Mouse (Mus musculus) embryonic facial prominence, embryonic 11.5 days (tissue): Measurements from ENCODE around the gene AC131692.1. TPM values are rescaled to one million over a fixed set of nuclear protein-coding genes. Genes with fewer than 3 reads are reported as not detected.
"Not testable (repeated sequence)": the region's sequence is repeated elsewhere in the genome, so short reads cannot be mapped to it uniquely, and the experiment has no call there.

Experiments
- ATAC-seq: fragments of 200-750 bp; cut with Nextera tagmentation; replicated peaks from 2 replicates; pipeline ENCODE4 v1.8.0; 2017; ENCODE audit warnings: low read depth; ENCODE audit not compliant: insufficient number of reproducible peaks, low FRiP score, low TSS enrichment
- DNase-seq: peaks from one replicate; pipeline ENCODE4 v3.0.0-alpha.2; 2015; ENCODE audit warnings: low spot score
- H3K27ac ChIP-seq: fragments of 300-500 bp; sonication (generic); replicated peaks from 2 replicates; pipeline ENCODE4 v1.5.1; 2014; ENCODE audit warnings: mild to moderate bottlenecking, low read depth, low read length, control low read depth
- H3K27me3 ChIP-seq: fragments of 300-500 bp; sonication (generic); 2 replicates; pipeline ENCODE4 v1.6.1; 2014; ENCODE audit warnings: mild to moderate bottlenecking, low read length, moderate library complexity, mixed read lengths; ENCODE audit not compliant: control insufficient read depth, insufficient read depth
- H3K36me3 ChIP-seq: fragments of 300-500 bp; sonication (generic); replicated peaks from 2 replicates; pipeline ENCODE4 v1.6.1; 2014; ENCODE audit warnings: low read depth, mild to moderate bottlenecking, low read length, moderate library complexity, mixed read lengths; ENCODE audit not compliant: control insufficient read depth, insufficient read depth
- H3K4me1 ChIP-seq: fragments of 300-500 bp; sonication (generic); 2 replicates; pipeline ENCODE4 v1.6.1; 2014; ENCODE audit warnings: low read length, mixed read lengths; ENCODE audit not compliant: control insufficient read depth, insufficient read depth
- H3K4me2 ChIP-seq: fragments of 300-500 bp; sonication (generic); 2 replicates; pipeline ENCODE4 v1.6.1; 2014; ENCODE audit warnings: low read depth, mild to moderate bottlenecking, control low read depth, low read length, moderate library complexity
- H3K4me3 ChIP-seq: fragments of 300-500 bp; sonication (generic); 2 replicates; pipeline ENCODE4 v1.5.1; 2014; ENCODE audit warnings: low read depth, low read length, control low read depth
- H3K9ac ChIP-seq: fragments of 300-500 bp; sonication (generic); replicated peaks from 2 replicates; pipeline ENCODE4 v1.6.1; 2014; ENCODE audit warnings: mild to moderate bottlenecking, control low read depth, low read length
- H3K9me3 ChIP-seq: fragments of 300-500 bp; sonication (generic); replicated peaks from 2 replicates; pipeline ENCODE4 v1.6.1; 2016; ENCODE audit warnings: mild to moderate bottlenecking, low read length, inconsistent platforms, mixed read lengths; ENCODE audit not compliant: control insufficient read depth
- WGBS: fragments of 180-500 bp; shearing (Covaris S2); extraction: QIAGEN DNeasy Blood & Tissue Kit; methylation state at CpG from one replicate; pipeline ENCODE4 v1.1.7; 2014; 5-methylcytosine and 5-hydroxymethylcytosine counted together
- polyA plus RNA-seq: library from polyadenylated mRNA; unstranded; fragments of >200 nt; fragmentation: Nextera tagmentation; extraction: Ambion mirVana; gene quantifications from 2 replicates; pipeline ENCODE4 v1.2.1, GENCODE M21; 2014

The AC131692.1 gene
- polyA plus RNA-seq, 1 experiment from 2014 or later: not detected

- Histone ChIP-seq H3K4me3 (no peak overlapping the region), H3K27me3 (no peaks in the 10 kb centered on the region), H3K4me1 (no peaks in the 10 kb centered on the region), H3K27ac (no peak overlapping the region), H3K36me3 (no peaks in the 10 kb centered on the region), H3K9ac (no peak overlapping the region), H3K4me2 (no peak overlapping the region), H3K9me3 (no peaks in the 10 kb centered on the region)
- ATAC-seq (no peak), DNase-seq (peak; percentile 78)
- WGBS: 19% methylated on average over 4 of the region's 4 CpGs
These were observed 32.1 kb downstream of the AC131692.1 start for GRCm38 (mm10) chr19:6126289-6126688.

DNA sequence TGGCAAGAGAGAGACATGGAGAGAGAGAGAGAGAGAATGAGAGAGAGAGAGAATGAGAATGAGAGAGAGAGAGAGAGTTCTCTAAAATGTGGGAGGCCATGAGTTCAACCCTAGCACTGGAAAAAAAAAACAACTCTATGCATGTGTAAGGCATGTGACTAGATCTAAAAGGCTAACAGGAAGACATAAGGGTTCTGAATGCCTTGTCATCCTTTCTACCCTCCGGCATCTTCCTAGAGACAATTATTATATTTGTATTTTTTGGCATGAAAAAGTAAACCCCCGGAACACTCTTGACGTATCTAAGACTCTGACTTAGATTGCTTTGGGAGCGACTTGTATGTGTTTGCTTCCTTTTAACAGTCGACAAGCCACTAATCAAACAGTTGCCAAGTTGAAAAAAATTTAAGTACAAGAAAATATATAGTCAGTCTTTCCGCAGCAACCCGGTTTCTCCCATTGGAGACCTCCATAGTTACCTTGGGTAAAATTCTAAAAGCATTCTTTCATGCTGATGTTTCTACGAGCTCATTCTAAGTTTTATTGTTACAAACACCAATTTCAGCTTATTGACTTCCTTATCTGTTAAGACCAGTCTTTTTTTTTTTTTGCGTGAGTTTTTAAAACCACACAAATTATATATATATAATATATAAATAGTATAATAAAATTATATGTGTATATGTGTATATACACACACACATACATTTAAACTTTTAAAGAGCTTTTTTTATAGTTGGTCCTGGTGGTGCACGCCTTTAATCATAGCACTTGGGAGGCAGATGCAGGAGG is 32.8 kb downstream of the AC131692.1 start:
- H3K27ac ChIP-seq: 0 out of 2 replicates have a peak overlapping the region, but pooled peaks have one; percentile 42
- H3K36me3 ChIP-seq: no peaks in the 10 kb centered on the region
- H3K4me1 ChIP-seq: no peaks in the 10 kb centered on the region
- no peak for DNase-seq
- no peak for ATAC-seq
- no peaks in the 10 kb centered on the region for H3K9me3 ChIP-seq
- H3K4me3 ChIP-seq: peak overlapping the region; percentile 54
- WGBS: 72% methylated on average over 10 of the region's 10 CpGs
- H3K4me2 ChIP-seq: peak overlapping the region; percentile 68
- no peaks in the 10 kb centered on the region for H3K27me3 ChIP-seq
- H3K9ac ChIP-seq: peak overlapping the region; percentile 69; the same call in 1 of the 2 replicates

GRCm38 (mm10) chr19:6127760-6128341 is 33.6 kb downstream of the AC131692.1 start, which contains the start of gene Snx15:
Gene Snx15 (minus strand): TSS chr19:6128304.
- DNase-seq (peak; percentile 94), ATAC-seq (peak; percentile 89)
- no peaks in the 10 kb centered on the region for H3K27me3 ChIP-seq
- H3K4me3 ChIP-seq: peak within 1 kb of the TSS; percentile 54
- peak within 1 kb of the TSS; percentile 42 for H3K27ac ChIP-seq
- no peaks in the 10 kb centered on the region for H3K4me1 ChIP-seq
- no peaks in the 10 kb centered on the region for H3K36me3 ChIP-seq
- no peaks in the 10 kb centered on the region for H3K9me3 ChIP-seq
- H3K4me2 ChIP-seq: peak within 1 kb of the TSS; percentile 68
- under 1% methylated on average over 32 of the region's 32 CpGs for WGBS
- peak within 1 kb of the TSS; percentile 69 for H3K9ac ChIP-seq

DNA sequence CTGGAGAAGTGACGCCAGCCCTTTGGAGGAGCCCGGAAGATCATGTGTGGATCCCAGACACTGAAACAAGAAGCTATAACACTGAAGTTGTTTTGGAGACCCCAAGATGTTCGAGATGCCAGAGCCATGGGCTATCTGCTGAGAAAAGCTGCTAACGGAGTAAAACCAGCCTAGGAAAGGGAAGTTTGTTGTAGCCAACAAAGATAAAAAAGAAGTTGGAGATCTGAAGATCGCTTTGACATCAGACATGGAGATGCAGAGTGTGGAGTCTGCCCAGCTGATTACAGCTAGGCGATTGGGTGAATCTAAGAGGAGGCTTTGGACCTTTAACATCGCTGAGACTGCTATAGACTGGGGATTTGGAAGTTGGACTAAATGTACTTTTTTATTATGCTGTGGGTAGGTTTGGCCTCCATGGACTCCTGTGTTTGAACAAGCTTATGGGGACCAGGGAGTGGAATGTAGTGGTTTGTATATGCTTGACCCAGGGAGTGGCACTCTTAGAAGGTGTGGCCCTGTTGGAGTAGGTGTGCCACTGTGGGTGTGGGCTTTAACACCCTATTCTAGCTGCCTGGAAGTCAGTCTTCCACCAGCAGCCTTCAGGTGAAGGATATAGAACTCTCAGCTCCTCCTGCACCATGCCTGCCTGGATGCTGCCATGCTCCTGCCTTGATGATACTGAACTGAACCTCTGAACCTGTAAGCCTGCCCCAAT is 36.4 kb downstream of the AC131692.1 start:
- not testable (repeated sequence) for H3K27ac ChIP-seq, H3K4me2 ChIP-seq, H3K9ac ChIP-seq, H3K4me3 ChIP-seq, H3K27me3 ChIP-seq, ATAC-seq, H3K4me1 ChIP-seq, H3K9me3 ChIP-seq, DNase-seq, H3K36me3 ChIP-seq
- 79% methylated on average over 7 of the region's 7 CpGs for WGBS

- ATAC-seq (no peak), DNase-seq (no peak)
- Histone ChIP-seq H3K36me3 (no peaks in the 10 kb centered on the region; the same call in 1 of the 2 replicates), H3K4me2 (no peak overlapping the region), H3K4me1 (no peaks in the 10 kb centered on the region), H3K9ac (no peak overlapping the region), H3K4me3 (no peak overlapping the region), H3K9me3 (no peaks in the 10 kb centered on the region), H3K27me3 (no peaks in the 10 kb centered on the region), H3K27ac (no peak overlapping the region)
- WGBS: 81% methylated on average over 7 of the region's 7 CpGs
These were observed 38.1 kb downstream of the AC131692.1 start for GRCm38 (mm10) chr19:6132171-6132827.

- not testable (repeated sequence) for ATAC-seq, H3K9ac ChIP-seq, H3K4me3 ChIP-seq, H3K4me2 ChIP-seq, H3K27ac ChIP-seq, H3K36me3 ChIP-seq, H3K4me1 ChIP-seq, H3K27me3 ChIP-seq, DNase-seq, H3K9me3 ChIP-seq
- WGBS: 52% methylated on average over 1 of the region's 1 CpGs
These were observed 39.0 kb downstream of the AC131692.1 start for GRCm38 (mm10) chr19:6133197-6133596.

GRCm38 (mm10) chr19:6136397-6136796 is 42.2 kb downstream of the AC131692.1 start:
- DNase-seq: no peak

More at GRCm38 (mm10) chr19:6136397-6136796, 42.2 kb downstream of the AC131692.1 start:
- Histone ChIP-seq H3K4me1 (no peaks in the 10 kb centered on the region), H3K27me3 (no peaks in the 10 kb centered on the region), H3K27ac (no peak overlapping the region), H3K36me3 (no peaks in the 10 kb centered on the region; the same call in 1 of the 2 replicates), H3K4me2 (no peak overlapping the region), H3K9me3 (no peaks in the 10 kb centered on the region), H3K4me3 (no peak overlapping the region), H3K9ac (0 out of 2 replicates have a peak overlapping the region, but pooled peaks have one; percentile 9)
- 81% methylated on average over 3 of the region's 3 CpGs for WGBS
- ATAC-seq: no peak
